Mouse (Mus musculus): Measurements from ENCODE around the gene Tagln.

DNA sequence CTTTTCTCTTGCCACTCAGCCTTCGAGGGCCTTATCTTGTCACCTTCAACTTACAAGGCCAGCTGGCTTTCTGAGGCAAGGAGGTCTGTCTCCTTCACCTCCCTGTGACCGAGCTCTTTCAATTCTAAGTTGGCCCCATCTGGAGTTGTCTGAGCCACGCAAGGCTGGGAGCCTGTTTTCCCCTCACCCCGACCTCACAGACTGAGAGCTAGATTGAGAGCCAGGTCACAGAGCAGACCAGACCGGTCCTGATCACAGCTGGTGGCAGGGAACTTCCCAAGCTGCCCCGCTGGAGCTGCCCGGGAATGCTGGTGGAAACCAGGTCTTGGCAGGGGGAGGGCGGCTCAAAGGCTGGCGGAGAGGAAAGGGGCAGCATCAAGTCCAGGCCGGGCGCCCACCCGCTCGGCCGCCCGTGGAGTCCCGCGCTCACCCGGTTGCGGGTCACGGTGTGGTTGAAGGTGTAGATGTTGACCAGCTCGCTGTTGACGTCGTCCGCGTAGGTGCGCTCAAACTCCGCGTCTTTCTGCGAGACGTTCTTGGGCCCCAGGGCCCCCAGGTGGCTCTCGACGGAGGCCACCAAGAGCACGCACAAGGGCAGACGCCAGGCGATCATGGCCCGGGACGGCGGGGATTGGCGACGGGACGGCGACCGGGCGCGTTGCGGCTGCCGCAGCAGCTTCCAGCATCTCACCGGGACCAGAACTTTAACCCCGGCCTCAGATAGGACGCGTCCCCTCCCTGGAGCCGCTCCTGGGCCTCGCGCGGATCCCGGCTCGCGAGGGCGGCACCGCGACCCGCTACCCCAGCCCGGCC is 18.6 kb upstream of the Tagln start:
- TF ChIP-seq CTCF (IDR thresholded peaks at IDR 0.05; ENCODE audit: control insufficient read depth, insufficient read depth, insufficient replicate concordance, low read depth, low read length) (no peak), POLR2A (IDR thresholded peaks at IDR 0.05; ENCODE audit: control insufficient read depth, low read depth, low read length) (no peak; the same call in 1 of the 2 replicates)
